Mouse (Mus musculus): ENCODE measurements around the gene Hoxb8.

Gene Hoxb8

DNA sequence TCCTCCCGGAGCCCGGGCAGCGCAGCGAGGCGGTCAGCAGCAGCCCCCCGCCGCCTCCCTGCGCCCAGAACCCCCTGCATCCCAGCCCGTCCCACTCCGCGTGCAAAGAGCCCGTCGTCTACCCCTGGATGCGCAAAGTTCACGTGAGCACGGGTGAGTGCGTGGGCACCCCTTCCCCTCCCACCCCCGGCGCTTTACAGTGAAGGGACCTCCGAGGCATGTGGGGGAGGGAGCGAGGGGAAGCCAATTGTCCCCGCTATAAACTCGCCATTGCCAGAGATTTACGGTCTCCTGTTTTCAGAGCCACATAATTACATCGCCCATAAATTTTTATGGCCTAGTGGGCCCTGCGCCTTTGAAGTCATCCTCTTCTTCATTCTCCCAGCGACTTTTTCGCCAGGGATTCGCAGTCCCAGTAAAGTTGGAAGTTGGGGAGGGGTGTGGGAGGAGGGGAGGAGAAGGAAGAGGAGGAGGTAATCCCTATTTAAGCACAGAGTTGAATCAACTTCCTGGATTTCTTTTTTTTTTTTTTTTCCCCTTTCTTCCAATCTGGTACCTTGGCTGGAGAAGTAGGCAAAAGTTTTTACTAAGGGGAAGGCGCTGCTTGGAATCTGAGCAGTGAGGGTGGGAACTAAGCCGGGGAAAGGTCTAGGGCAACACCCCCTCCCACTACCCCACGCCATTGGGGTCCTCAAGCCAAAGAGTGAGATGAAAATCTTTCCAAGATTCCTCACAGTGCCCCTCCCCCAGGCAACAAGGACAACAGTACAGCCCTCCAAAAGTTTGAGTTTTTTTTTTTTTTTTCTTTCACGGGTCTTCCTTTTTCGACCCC, 37.6 kb downstream of the Hoxb8 start:
- Histone ChIP-seq H3K36me3 (ENCODE audit: control insufficient read depth, insufficient read depth, low read length, poor library complexity, severe bottlenecking) (no peaks in the 10 kb centered on the region), H3K27me3 (ENCODE audit: control insufficient read depth, insufficient read depth, low read length, poor library complexity, severe bottlenecking) (no peaks in the 10 kb centered on the region; the same call in 1 of the 2 replicates)
- peak; percentile 17 for DNase-seq (ENCODE audit: low read depth, low spot score)

DNA sequence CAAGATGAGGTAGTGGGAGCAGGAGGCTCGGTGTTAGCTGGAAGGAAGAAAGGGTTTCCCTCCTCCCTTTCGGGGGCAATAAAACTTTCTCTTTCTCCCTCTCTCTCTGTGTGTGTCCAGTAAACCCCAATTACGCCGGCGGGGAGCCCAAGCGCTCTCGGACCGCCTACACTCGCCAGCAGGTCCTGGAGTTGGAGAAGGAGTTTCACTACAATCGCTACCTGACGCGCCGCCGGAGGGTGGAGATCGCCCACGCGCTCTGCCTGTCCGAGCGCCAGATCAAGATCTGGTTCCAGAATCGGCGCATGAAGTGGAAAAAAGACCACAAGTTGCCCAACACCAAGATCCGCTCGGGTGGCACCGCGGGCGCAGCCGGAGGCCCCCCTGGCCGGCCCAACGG, 38.2 kb downstream of the Hoxb8 start:
- H3K36me3 ChIP-seq (ENCODE audit: control insufficient read depth, insufficient read depth, low read length, poor library complexity, severe bottlenecking), result no peaks in the 10 kb centered on the region
- peak; percentile 15 for DNase-seq (ENCODE audit: low read depth, low spot score)
- no peaks in the 10 kb centered on the region; the same call in 1 of the 2 replicates for H3K27me3 ChIP-seq (ENCODE audit: control insufficient read depth, insufficient read depth, low read length, poor library complexity, severe bottlenecking)

DNA sequence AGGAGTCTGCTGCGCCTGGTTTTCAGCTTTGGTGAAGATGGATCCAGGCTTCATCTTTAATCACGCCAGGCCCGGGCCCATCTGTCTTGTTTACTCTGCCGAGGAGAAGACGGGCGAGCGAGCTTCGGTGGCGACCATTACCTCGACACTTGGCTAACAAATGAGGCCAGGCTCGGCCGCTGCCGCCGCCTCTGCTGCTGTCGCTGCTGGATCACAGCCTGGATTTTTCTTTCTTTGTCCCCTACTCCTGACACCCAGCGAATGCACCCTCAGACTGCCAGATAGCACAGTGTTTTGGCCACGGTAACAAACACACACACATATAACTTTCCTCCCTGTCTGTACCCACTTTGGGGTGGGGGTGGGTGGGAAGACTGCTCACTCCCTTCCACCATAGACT, 39.0 kb downstream of the Hoxb8 start:
- no peaks in the 10 kb centered on the region for H3K36me3 ChIP-seq (ENCODE audit: control insufficient read depth, insufficient read depth, low read length, poor library complexity, severe bottlenecking)
- no peak for DNase-seq (ENCODE audit: low read depth, low spot score)
- H3K27me3 ChIP-seq (ENCODE audit: control insufficient read depth, insufficient read depth, low read length, poor library complexity, severe bottlenecking), result no peaks in the 10 kb centered on the region; the same call in 1 of the 2 replicates

DNA sequence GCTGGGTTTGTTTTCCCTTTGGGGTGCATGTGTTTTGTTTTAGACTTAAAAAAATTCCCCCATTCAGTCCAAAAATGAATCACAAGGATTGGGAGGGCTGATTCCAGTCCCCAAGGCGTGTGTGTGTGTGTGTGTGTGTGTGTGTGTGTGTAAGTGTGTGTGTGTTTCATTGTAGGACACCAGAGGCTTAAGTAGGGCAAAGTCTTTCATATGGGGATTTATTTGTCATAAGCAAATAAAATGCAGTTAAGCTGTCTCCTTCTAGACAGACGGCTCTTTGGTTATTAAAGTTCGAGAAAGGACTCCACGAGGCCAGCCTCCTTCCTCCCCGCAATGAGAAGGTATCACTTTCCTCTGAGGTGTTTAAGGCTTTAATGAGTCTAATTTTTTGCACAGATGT, 40.1 kb downstream of the Hoxb8 start:
- Histone ChIP-seq H3K36me3 (ENCODE audit: control insufficient read depth, insufficient read depth, low read length, poor library complexity, severe bottlenecking) (no peaks in the 10 kb centered on the region), H3K27me3 (ENCODE audit: control insufficient read depth, insufficient read depth, low read length, poor library complexity, severe bottlenecking) (no peaks in the 10 kb centered on the region; the same call in 1 of the 2 replicates)
- no peak for DNase-seq (ENCODE audit: low read depth, low spot score)

DNA sequence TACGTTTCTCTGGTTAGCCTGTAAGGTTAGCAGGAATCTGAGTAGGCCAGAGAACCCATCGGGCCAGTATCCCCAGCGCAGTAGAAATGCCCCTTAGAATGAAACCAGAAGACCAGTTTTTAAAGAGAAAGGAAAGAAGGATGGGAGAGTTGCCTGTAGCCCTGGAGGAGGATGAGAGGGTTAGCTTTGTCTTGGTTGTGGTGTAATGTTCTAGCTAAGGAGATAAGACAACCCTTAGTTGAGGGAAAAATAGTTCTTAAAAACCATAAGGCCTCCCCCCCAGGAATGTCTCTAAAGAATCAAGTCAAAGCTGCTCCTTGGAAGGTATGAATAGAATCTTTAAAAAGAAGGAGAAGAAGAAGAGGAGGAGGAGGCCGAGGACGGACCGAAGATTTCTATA, 41.0 kb downstream of the Hoxb8 start:
- H3K27me3 ChIP-seq (ENCODE audit: control insufficient read depth, insufficient read depth, low read length, poor library complexity, severe bottlenecking), result no peaks in the 10 kb centered on the region; the same call in 1 of the 2 replicates
- no peaks in the 10 kb centered on the region for H3K36me3 ChIP-seq (ENCODE audit: control insufficient read depth, insufficient read depth, low read length, poor library complexity, severe bottlenecking)
- DNase-seq (ENCODE audit: low read depth, low spot score), result no peak

DNA sequence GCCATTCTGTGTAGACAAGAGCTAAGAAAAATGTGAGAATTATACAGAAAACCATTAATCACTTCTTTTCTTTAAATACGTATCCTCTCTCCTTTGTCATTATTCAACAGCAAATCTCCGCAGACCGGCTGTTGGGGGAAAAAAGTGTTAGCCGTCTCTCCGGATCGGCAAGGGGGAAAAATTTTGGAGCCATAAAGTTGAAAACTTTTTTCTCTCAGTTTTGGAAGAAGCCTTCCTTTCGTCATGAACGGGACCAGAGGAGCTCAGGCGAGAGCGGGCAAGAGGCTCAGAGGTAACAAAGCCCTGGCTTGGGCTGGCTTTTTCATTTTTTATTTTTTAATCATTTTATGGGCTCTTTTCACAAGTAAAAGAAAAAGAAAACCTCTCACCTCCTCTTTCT, 41.4 kb downstream of the Hoxb8 start, which contains the start of gene Hoxb3:
Gene Hoxb3, plus strand, starts transcription at position 173 of the 400 bp plus-strand sequence.
- DNase-seq (ENCODE audit: low read depth, low spot score), result no peak
- Histone ChIP-seq H3K27me3 (ENCODE audit: control insufficient read depth, insufficient read depth, low read length, poor library complexity, severe bottlenecking) (no peaks in the 10 kb centered on the region; the same call in 1 of the 2 replicates), H3K36me3 (ENCODE audit: control insufficient read depth, insufficient read depth, low read length, poor library complexity, severe bottlenecking) (no peaks in the 10 kb centered on the region)

DNA sequence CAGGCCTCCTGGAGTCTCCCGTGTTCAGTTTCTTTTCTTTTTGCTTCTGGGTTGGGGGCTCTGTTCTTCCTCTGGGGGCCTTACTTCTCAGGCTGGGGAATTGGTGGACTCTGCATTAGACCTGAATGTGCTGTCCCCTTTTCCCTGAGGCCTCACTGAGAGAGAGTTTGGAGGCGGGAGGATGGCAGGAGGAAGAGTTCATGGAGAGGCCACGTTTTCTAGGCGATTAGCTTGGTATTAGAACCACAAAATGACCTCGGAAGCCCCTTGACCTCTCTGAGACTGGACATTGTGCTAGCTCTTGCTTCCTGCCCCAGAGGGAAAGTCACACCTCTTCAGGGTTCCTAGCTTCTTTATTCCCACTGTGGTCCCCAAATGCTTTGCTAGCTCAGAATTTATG, 42.4 kb downstream of the Hoxb8 start:
- no peak for DNase-seq (ENCODE audit: low read depth, low spot score)
- Histone ChIP-seq H3K27me3 (ENCODE audit: control insufficient read depth, insufficient read depth, low read length, poor library complexity, severe bottlenecking) (no peaks in the 10 kb centered on the region; the same call in 1 of the 2 replicates), H3K36me3 (ENCODE audit: control insufficient read depth, insufficient read depth, low read length, poor library complexity, severe bottlenecking) (no peaks in the 10 kb centered on the region)

DNA sequence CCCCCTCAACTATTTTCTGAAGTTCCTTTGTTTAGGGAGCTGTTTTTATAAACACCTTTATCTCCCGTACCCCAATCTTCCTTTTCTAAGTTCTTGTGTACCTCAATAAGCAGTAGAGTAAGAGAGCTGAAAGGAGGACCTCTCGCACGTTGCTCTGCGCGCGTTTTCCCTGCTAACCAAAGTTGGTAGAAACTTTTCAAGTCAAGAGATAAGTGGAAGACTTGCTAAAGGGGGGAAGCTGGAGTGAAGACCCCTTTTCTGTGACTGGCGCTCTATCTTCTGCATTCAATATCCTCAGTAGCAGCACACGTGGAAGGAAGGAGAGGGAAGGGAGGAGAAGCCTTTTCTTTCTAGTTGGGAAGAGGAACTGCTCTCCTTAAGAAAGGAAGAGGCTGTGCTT, 43.3 kb downstream of the Hoxb8 start:
- H3K36me3 ChIP-seq (ENCODE audit: control insufficient read depth, insufficient read depth, low read length, poor library complexity, severe bottlenecking), result no peaks in the 10 kb centered on the region
- no peaks in the 10 kb centered on the region; the same call in 1 of the 2 replicates for H3K27me3 ChIP-seq (ENCODE audit: control insufficient read depth, insufficient read depth, low read length, poor library complexity, severe bottlenecking)
- no peak for DNase-seq (ENCODE audit: low read depth, low spot score)

DNA sequence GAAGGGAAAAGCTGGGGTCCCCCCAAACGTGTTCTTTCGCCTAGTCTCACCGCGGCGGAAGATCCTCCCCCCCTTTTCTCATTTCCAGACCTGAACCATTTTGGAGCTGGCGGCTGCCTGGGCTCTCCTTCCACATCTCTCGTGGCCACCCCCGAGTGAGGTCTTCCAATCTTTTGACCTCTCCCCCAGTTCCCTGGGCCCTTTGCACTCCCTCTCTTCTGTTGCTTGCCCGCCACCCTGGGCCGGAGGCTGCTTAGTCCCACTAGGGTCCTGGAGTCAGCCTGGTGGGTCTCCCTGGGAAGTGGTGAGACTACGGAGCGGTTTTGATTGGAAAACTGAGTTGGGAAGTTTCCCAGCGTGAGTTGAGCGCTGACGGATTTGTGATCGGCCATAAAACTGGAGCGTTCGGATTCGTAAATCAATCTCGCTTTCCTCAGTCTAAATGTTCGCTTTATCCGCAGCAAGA, 44.1 kb downstream of the Hoxb8 start:
- DNase-seq (ENCODE audit: low read depth, low spot score), result no peak
- no peaks in the 10 kb centered on the region; the same call in 1 of the 2 replicates for H3K27me3 ChIP-seq (ENCODE audit: control insufficient read depth, insufficient read depth, low read length, poor library complexity, severe bottlenecking)
- H3K36me3 ChIP-seq (ENCODE audit: control insufficient read depth, insufficient read depth, low read length, poor library complexity, severe bottlenecking), result no peaks in the 10 kb centered on the region

DNA sequence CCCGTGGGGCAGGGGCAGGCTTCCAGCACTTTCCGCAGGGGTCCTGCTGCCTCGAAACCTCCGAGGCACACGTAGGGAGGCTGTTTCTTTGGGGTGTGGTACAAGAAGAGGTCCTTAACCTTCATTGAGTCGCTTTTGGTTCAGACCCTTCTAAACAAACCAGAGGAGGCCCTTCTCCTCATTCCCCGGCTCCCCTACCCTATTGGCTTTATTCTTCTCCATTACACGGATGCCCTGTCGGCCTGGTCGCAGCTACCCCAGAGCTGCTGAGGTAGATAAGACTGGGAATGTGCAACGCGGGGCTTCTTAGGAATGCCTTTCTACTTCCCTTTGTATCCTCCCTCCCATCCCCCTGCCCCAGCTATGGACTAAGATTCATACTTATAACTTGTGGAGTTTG, 45.0 kb downstream of the Hoxb8 start:
- H3K27me3 ChIP-seq (ENCODE audit: control insufficient read depth, insufficient read depth, low read length, poor library complexity, severe bottlenecking), result no peaks in the 10 kb centered on the region; the same call in 1 of the 2 replicates
- H3K36me3 ChIP-seq (ENCODE audit: control insufficient read depth, insufficient read depth, low read length, poor library complexity, severe bottlenecking), result no peaks in the 10 kb centered on the region
- DNase-seq (ENCODE audit: low read depth, low spot score), result no peak

DNA sequence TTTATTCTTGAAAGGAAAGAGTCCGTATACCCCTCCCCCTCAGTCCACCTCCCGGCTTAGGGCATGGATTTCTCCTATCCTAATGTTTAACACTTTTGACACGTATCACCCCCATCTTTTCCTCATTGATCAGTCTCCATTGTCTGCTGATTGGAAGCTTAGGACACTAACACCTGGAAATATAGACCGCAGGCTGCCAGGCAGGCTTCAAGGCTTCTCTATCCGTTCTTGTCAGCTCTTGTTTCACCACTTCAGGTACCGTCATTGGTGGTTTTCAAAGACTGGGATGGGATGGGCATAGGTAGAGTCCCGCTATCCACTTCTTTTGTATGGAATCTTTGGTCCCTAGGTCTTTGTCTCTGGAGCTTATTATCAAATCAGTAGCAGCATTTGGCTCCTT, 45.4 kb downstream of the Hoxb8 start:
- H3K27me3 ChIP-seq (ENCODE audit: control insufficient read depth, insufficient read depth, low read length, poor library complexity, severe bottlenecking), result no peaks in the 10 kb centered on the region; the same call in 1 of the 2 replicates
- no peak for DNase-seq (ENCODE audit: low read depth, low spot score)
- no peaks in the 10 kb centered on the region for H3K36me3 ChIP-seq (ENCODE audit: control insufficient read depth, insufficient read depth, low read length, poor library complexity, severe bottlenecking)

DNA sequence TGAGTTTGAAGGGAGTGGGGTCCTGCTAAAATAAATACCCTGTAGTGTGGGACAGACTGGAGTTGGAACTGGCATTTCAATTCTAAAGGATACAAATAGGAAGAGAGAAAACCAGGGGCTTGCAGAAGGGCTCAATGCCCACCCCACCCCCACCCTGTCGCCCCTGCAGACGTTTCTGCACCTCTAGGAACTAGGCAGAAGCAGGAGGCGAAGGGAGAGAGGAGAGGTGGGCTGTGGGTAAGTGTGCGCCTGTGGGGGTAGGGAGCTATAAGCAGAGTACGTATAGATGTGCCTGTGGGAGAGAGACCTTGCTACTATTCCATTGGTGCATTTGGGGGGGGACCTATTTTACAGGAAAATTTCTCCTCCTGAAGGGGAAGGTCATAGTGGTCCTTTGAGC, 46.0 kb downstream of the Hoxb8 start:
- Histone ChIP-seq H3K36me3 (ENCODE audit: control insufficient read depth, insufficient read depth, low read length, poor library complexity, severe bottlenecking) (no peaks in the 10 kb centered on the region), H3K27me3 (ENCODE audit: control insufficient read depth, insufficient read depth, low read length, poor library complexity, severe bottlenecking) (no peaks in the 10 kb centered on the region)
- DNase-seq (ENCODE audit: low read depth, low spot score), result no peak

DNA sequence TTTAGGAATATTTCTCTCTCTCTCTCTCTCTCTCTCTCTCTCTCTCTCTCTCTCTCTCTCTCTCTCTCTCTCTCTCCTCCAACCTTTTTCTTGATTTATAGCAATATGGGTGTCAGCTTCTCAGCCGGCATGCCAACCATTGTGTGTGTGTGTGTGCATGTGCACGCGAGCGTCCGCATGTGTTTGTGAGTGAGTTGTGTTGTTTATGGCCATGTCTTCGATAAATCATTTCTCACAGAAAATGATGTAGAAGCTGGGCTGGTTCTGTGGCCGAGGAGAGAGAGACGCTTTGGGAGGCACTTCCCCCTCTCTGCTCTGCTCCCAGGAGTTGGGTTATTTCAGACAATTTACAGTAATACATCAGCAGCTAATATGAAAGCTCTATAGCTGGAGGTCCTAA, 46.9 kb downstream of the Hoxb8 start:
- DNase-seq (ENCODE audit: low read depth, low spot score), result no peak
- H3K36me3 ChIP-seq (ENCODE audit: control insufficient read depth, insufficient read depth, low read length, poor library complexity, severe bottlenecking), result no peaks in the 10 kb centered on the region
- no peaks in the 10 kb centered on the region for H3K27me3 ChIP-seq (ENCODE audit: control insufficient read depth, insufficient read depth, low read length, poor library complexity, severe bottlenecking)

DNA sequence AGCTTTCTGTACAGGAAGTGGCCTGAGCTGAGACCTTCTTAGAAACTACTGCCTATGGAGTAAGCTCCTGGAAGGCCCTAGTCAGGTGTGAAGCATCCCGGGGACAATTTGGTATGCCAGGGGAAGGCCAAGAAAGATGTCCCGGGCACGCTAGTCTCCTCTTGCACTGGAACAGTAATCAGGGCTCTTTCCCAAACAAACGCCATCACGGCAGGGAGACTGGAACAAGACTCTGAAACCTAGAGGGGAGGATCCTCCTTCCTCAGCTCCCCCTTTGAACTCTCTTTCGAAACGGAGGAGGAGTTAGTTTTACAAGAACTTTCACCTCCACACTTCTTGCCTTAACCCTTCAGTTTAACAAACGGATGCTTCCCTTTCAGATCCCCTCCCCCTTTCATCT, 50.4 kb downstream of the Hoxb8 start:
- no peak for DNase-seq (ENCODE audit: low read depth, low spot score)
- H3K36me3 ChIP-seq (ENCODE audit: control insufficient read depth, insufficient read depth, low read length, poor library complexity, severe bottlenecking), result no peaks in the 10 kb centered on the region
- H3K27me3 ChIP-seq (ENCODE audit: control insufficient read depth, insufficient read depth, low read length, poor library complexity, severe bottlenecking), result no peaks in the 10 kb centered on the region

DNA sequence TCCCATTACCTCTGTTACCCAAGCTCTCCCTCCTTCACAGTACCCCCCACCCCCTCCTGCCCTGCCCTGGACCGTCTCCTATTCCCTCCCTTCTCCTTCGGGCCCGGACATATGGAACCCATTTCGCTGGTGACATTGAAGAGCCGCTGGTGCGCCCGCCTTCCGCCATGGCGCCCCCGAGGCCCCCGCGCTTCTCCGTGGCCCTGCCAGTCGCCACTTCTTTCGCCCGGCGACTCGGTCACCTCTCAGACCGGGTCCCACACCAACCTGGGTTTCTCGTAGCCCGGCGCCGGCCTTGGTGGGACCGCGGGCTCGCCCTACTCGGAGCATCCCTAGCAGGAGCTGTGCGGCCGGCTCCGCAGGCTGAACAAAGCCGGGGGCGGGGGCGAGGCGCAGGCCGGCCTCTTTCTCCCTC, 50.9 kb downstream of the Hoxb8 start:
- Histone ChIP-seq H3K36me3 (ENCODE audit: control insufficient read depth, insufficient read depth, low read length, poor library complexity, severe bottlenecking) (no peaks in the 10 kb centered on the region), H3K27me3 (ENCODE audit: control insufficient read depth, insufficient read depth, low read length, poor library complexity, severe bottlenecking) (no peaks in the 10 kb centered on the region)
- no peak for DNase-seq (ENCODE audit: low read depth, low spot score)

Data from splenic B cell, adult 2 months (primary cell).